Mouse (Mus musculus): ENCODE data around the gene Rhox3f.
"Not testable (repeated sequence)": the region's sequence is repeated elsewhere in the genome, so short reads cannot be mapped to it uniquely, and the experiment has no call there.

The Rhox3f gene

GRCm38 (mm10) chrX:37580692-37581091 is at the start of gene Rhox3f:
Gene Rhox3f, plus strand, starts transcription at chrX:37580992.
- CTCF ChIA-PET: not testable (repeated sequence)

DNA sequence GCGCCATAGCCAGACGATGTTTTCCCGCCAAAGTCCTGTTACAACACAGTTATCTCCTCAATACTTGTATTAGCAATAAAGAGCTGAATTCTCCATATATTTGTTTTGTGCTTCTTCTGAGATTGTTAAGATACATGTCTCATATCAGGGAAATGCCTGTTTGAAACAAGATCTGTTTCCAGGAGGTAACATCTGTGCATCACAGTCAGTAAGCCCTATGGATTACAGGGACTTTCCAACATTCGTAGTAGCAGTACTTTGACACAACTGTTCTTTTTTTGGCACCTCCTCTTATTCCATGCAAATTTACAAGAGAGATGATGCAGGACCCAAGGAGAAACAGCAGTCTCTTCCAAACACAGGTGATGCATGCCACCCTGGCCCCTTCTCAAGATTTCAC is 39.1 kb upstream of the Rhox3f start, which contains the start of gene Rhox3e:
Rhox3e (plus strand) TSS at position 301 of the 400 bp plus-strand sequence.
- CTCF ChIA-PET: not testable (repeated sequence)

DNA sequence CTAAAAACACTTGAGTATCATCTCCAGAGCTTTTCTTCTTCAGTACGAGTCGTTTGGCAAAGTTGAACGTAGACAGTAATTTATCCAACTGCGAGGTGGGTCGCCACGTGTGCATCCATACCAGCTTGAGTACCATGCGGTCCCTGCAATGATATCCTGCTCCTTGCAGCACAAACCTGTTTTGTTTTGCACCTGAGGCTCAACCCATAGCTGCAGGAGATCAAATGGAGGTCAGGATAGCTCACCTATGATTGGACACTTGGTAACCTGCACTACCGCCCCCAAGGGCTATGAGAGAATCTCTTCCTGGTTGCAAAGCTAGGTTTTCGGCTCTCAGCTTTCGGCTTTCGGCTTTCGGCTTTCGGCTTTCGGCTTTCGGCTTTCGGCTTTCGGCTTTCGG is 23.7 kb upstream of the Rhox3f start, which contains the start of gene Rhox4e:
Rhox4e (plus strand) TSS at position 301 of the 400 bp plus-strand sequence.
- CTCF ChIA-PET: not testable (repeated sequence)

DNA sequence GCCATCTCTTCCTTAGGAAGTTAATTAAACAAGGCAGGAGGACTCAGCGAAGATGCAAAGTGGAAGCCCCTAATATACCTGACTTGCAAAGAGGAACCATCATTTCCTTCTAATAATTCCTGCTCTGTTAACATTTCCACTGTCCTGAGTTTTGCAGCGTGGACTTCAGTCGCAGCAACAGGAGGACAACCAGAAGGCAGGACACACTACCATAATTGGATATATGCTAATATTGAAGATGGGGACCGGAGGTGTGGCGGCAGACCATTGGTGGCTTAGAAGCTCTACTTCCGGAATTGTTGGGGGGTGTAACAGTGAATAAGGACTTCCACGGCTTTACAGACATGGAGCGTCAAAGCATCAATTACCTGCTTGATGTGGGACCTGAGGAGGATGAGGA is 9.7 kb upstream of the Rhox3f start, which contains the start of gene Rhox2f:
Rhox2f (plus strand) TSS at position 301 of the 400 bp plus-strand sequence.
- CTCF ChIA-PET: not testable (repeated sequence)

DNA sequence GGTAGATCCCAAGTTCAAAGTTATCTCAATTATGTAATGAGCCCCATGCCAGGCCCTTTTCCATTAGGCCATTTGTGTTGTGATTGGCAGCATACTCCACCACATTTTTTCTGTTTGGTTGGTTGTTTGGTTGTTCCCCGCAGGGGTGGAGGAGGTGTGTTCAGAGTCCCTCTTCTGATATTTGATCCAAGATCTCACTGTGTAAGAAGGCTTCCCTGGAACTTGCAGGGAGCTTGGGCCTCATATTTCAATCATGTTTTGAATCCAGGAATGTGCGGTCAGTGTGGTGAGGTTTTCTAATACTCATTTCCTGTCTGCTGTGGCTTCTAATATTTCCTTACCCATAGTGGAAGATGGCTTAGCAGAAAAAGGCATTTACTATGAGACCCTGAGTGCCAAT is 8.2 kb upstream of the Rhox3f start:
- CTCF ChIA-PET: not testable (repeated sequence)

DNA sequence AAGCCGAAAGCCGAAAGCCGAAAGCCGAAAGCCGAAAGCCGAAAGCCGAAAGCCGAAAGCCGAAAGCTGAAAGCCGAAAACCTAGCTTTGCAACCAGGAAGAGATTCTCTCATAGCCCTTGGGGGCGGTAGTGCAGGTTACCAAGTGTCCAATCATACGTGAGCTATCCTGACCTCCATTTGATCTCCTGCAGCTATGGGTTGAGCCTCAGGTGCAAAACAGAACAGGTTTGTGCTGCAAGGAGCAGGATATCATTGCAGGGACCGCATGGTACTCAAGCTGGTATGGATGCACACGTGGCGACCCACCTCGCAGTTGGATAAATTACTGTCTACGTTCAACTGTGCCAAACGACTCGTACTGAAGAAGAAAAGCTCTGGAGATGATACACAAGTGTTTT is 26.8 kb downstream of the Rhox3f start, which contains the start of gene Rhox4f:
Rhox4f (minus strand) TSS at position 101 of the 400 bp plus-strand sequence.
- CTCF ChIA-PET: not testable (repeated sequence)

- CTCF ChIA-PET: not testable (repeated sequence)
These were observed 47.7 kb downstream of the Rhox3f start, which contains the start of gene Rhox3g for GRCm38 (mm10) chrX:37628512-37628911. Gene Rhox3g, minus strand, starts transcription at chrX:37628612.

All from spleen, embryonic (tissue).